Mouse (Mus musculus) heart, embryonic 11.5 days (tissue): ENCODE data around the gene Chrna9. TPM values are rescaled to one million over a fixed set of nuclear protein-coding genes. Genes with fewer than 3 reads are reported as not detected.

ENCODE experiments used
- ATAC-seq: fragments of 200-750 bp; cut with Nextera tagmentation; replicated peaks from 2 replicates; pipeline ENCODE4 v1.8.0; 2017; ENCODE audit warnings: moderate library complexity; ENCODE audit not compliant: insufficient number of reproducible peaks, low FRiP score, low TSS enrichment
- H3K27ac ChIP-seq: fragments of 300-500 bp; sonication (generic); 2 replicates; pipeline ENCODE4 v1.5.1; 2014; ENCODE audit warnings: mild to moderate bottlenecking, low read depth, low read length
- H3K27me3 ChIP-seq: fragments of 300-500 bp; sonication (generic); 2 replicates; pipeline ENCODE4 v1.6.1; 2014; ENCODE audit warnings: mild to moderate bottlenecking, low read length, mixed read lengths; ENCODE audit not compliant: control insufficient read depth, insufficient read depth
- H3K36me3 ChIP-seq: fragments of 300-500 bp; sonication (generic); 2 replicates; pipeline ENCODE4 v1.6.1; 2014; ENCODE audit warnings: mild to moderate bottlenecking, low read length, moderate library complexity, mixed read lengths; ENCODE audit not compliant: control insufficient read depth, insufficient read depth
- H3K4me1 ChIP-seq: fragments of 300-500 bp; sonication (generic); 2 replicates; pipeline ENCODE4 v1.6.1; 2014; ENCODE audit warnings: low read length; ENCODE audit not compliant: control insufficient read depth, insufficient read depth
- H3K4me2 ChIP-seq: fragments of 300-500 bp; sonication (generic); 2 replicates; pipeline ENCODE4 v1.6.1; 2014; ENCODE audit warnings: mild to moderate bottlenecking, moderate library complexity
- H3K4me3 ChIP-seq: fragments of 300-500 bp; sonication (generic); 2 replicates; pipeline ENCODE4 v1.5.1; 2014; ENCODE audit warnings: low read depth, low read length
- H3K9ac ChIP-seq: fragments of 300-500 bp; sonication (generic); 2 replicates; pipeline ENCODE4 v1.6.1; 2014; ENCODE audit warnings: mild to moderate bottlenecking, low read depth, low read length, moderate library complexity
- H3K9me3 ChIP-seq: fragments of 300-500 bp; sonication (generic); replicated peaks from 2 replicates; pipeline ENCODE4 v1.6.1; 2016; ENCODE audit warnings: low read length; ENCODE audit not compliant: control insufficient read depth
- WGBS: fragments of 180-500 bp; shearing (Covaris S2); extraction: QIAGEN DNeasy Blood & Tissue Kit; methylation state at CpG from one replicate; pipeline ENCODE4 v1.1.7; 2014; ENCODE audit not compliant: insufficient replicate concordance; 5-methylcytosine and 5-hydroxymethylcytosine counted together
- microRNA-seq: library from miRNA; unstranded; fragments of <30 nt; microRNA quantifications from one replicate; pipeline ENCODE4, GENCODE M21; 2016; ENCODE audit warnings: borderline number of aligned reads
- polyA plus RNA-seq: library from polyadenylated mRNA; unstranded; fragments of >200 nt; fragmentation: Nextera tagmentation; extraction: Ambion mirVana; gene quantifications from 2 replicates; pipeline ENCODE4 v1.2.1, GENCODE M21; 2014

Gene Chrna9
- polyA plus RNA-seq, 1 experiment from 2014 or later, result not detected

GRCm38 (mm10) chr5:66026796-66027195, 92.1 kb downstream of the Chrna9 start:
- Histone ChIP-seq H3K36me3 (no peaks in the 10 kb centered on the region; the same call in 1 of the 2 replicates), H3K27me3 (no peaks in the 10 kb centered on the region), H3K9ac (no peak overlapping the region), H3K4me3 (no peak overlapping the region), H3K4me2 (no peak overlapping the region), H3K27ac (no peak overlapping the region), H3K9me3 (no peaks in the 10 kb centered on the region), H3K4me1 (no peaks in the 10 kb centered on the region)
- WGBS, result 95% methylated on average over 31 of the region's 31 CpGs
- ATAC-seq, result no peak

Small RNA genes within 50 kb of the gene (microRNA-seq; reads per million reads assigned to microRNA genes)
- not detected for gene Gm25952

Other genes with a start within 250 kb of the Chrna9 start
- gene Pds5a, start 236.6 kb upstream of the Chrna9 start, polyA plus RNA-seq, result 68.0 and 70.8 TPM in 2 replicates
- gene N4bp2, start 171.4 kb upstream of the Chrna9 start, polyA plus RNA-seq, result 32.7 and 47.9 TPM in 2 replicates
- gene Rhoh, start 73.7 kb upstream of the Chrna9 start, polyA plus RNA-seq, result 0.37 and 0.66 TPM in 2 replicates
- 0.29 TPM in 1 of 2 replicates, not detected in the other for gene 9130230L23Rik, start 69.4 kb downstream of the Chrna9 start, polyA plus RNA-seq
- 1.1 and 1.8 TPM in 2 replicates for gene Rbm47, start 238.2 kb downstream of the Chrna9 start, polyA plus RNA-seq